Mouse (Mus musculus) hindbrain, embryonic 12.5 days (tissue): Measurements from ENCODE around the gene Ccdc184. TPM values are rescaled to one million over a fixed set of nuclear protein-coding genes. Genes with fewer than 3 reads are reported as not detected.

Experiments used
- ATAC-seq: fragments of 200-750 bp; cut with Nextera tagmentation; 2 replicates; pipeline ENCODE4 v1.8.0; 2017; ENCODE audit warnings: moderate TSS enrichment; ENCODE audit not compliant: low FRiP score
- H3K27ac ChIP-seq: fragments of 300-500 bp; sonication (generic); 2 replicates; pipeline ENCODE4 v1.5.1; 2016; ENCODE audit warnings: mild to moderate bottlenecking
- H3K27me3 ChIP-seq: fragments of 300-500 bp; sonication (generic); 2 replicates; pipeline ENCODE4 v1.6.1; 2016; ENCODE audit warnings: mild to moderate bottlenecking
- H3K36me3 ChIP-seq: fragments of 300-500 bp; sonication (generic); 2 replicates; pipeline ENCODE4 v1.6.1; 2016; ENCODE audit warnings: mild to moderate bottlenecking
- H3K4me1 ChIP-seq: fragments of 300-500 bp; sonication (generic); 2 replicates; pipeline ENCODE4 v1.6.1; 2016
- H3K4me2 ChIP-seq: fragments of 300-500 bp; sonication (generic); replicated peaks from 2 replicates; pipeline ENCODE4 v1.6.1; 2016; ENCODE audit warnings: mild to moderate bottlenecking
- H3K4me3 ChIP-seq: fragments of 300-500 bp; sonication (generic); 2 replicates; pipeline ENCODE4 v1.5.1; 2016; ENCODE audit warnings: mild to moderate bottlenecking
- H3K9ac ChIP-seq: fragments of 300-500 bp; sonication (generic); 2 replicates; pipeline ENCODE4 v1.6.1; 2016; ENCODE audit warnings: mild to moderate bottlenecking, moderate library complexity
- H3K9me3 ChIP-seq: fragments of 300-500 bp; sonication (generic); replicated peaks from 2 replicates; pipeline ENCODE4 v1.6.1; 2016; ENCODE audit warnings: mild to moderate bottlenecking
- WGBS: fragments of 180-500 bp; shearing (Covaris S2); methylation state at CpG from one replicate; pipeline ENCODE4 v1.1.7; 2016; 5-methylcytosine and 5-hydroxymethylcytosine counted together
- polyA plus RNA-seq: library from polyadenylated mRNA; unstranded; fragments of >200 nt; fragmentation: Nextera tagmentation; extraction: Ambion mirVana; gene quantifications from 2 replicates; pipeline ENCODE4 v1.2.1, GENCODE M21; 2016

Gene Ccdc184
- polyA plus RNA-seq, 1 experiment from 2014 or later: 24.7 TPM

DNA sequence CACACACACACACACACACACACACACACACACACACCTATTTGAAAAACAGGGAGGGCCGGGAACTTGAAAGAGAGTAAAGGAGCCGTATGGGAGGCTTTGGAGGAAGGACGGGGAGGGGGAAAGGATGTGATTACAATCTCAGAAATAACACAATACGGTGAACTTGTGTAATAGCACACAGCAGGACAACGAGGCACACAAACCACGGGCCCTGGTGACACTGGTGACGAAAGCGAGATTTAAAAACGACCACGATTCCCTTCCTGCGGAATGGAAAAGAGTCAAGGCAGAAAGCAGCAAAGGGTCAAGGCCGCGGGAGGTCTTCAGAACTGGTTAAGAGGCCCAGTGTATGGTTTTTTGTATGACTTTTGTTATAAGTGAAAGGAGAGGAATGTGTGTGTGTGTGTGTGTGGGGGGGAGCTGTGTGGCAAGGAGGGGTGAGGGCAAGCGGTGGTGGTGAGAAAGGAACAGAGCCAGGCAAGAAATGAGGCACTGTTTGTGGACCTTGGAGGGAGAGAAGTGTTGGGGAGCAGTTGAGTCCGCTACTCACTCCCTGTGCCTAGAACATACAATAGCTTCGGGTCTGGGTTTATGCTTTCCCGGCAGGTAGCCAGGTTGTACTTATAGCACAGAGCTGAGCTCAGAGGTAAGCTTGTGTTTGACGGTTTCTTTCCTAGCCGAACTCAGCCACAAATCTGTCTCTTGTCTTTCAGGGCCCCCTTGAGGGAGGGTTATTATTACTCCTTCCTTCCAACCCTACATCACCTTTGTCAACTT, 5.7 kb upstream of the Ccdc184 start:
- H3K4me2 ChIP-seq: no peak overlapping the region
- ATAC-seq: no peak
- H3K4me1 ChIP-seq: peaks cover 7% of the 10 kb centered on the region; the same call in 1 of the 2 replicates
- H3K36me3 ChIP-seq: no peaks in the 10 kb centered on the region
- 49% methylated on average over 19 of the region's 19 CpGs for WGBS
- H3K9me3 ChIP-seq: no peaks in the 10 kb centered on the region
- H3K4me3 ChIP-seq: no peak overlapping the region
- 0 out of 2 replicates have a peak, but pooled peaks cover 11% of the 10 kb centered on the region for H3K27me3 ChIP-seq
- no peak overlapping the region for H3K27ac ChIP-seq
- no peak overlapping the region for H3K9ac ChIP-seq

GRCm38 (mm10) chr15:98162561-98162960, 4.4 kb upstream of the Ccdc184 start:
- H3K4me2 ChIP-seq: no peak overlapping the region
- H3K9ac ChIP-seq: no peak overlapping the region
- WGBS: 83% methylated on average over 4 of the region's 4 CpGs
- H3K36me3 ChIP-seq: no peaks in the 10 kb centered on the region
- no peak overlapping the region for H3K4me3 ChIP-seq
- no peak overlapping the region for H3K27ac ChIP-seq
- H3K27me3 ChIP-seq: 0 out of 2 replicates have a peak, but pooled peaks cover 11% of the 10 kb centered on the region
- peaks cover 14% of the 10 kb centered on the region for H3K4me1 ChIP-seq
- no peaks in the 10 kb centered on the region for H3K9me3 ChIP-seq
- no peak for ATAC-seq

DNA sequence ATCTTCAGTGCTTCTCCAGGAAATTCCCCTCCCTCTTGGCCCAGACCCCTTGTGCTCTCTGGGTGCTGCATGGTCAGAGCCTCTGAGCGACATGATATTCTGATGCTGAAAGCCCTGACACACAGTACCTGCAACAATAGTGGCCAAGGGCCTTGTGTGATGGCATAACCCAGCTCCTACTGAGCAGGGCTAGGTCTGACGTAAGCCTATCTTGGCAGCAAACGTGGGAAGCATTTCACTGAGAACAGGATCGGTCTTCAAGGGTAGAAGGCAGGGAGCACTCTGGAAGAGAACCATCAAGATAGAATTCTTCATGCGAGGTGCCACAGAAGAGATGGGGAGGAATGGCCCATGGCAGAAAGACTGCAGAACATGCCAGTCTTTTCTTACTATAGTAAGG, 1.4 kb upstream of the Ccdc184 start, which contains the start of gene Asb8:
TSS of gene Asb8 (minus strand) at position 101 of the 400 bp plus-strand sequence.
- H3K36me3 ChIP-seq: no peaks in the 10 kb centered on the region
- peak within 1 kb of the TSS; percentile 94; the same call in 1 of the 2 replicates for H3K27ac ChIP-seq
- no peak within 1 kb of the TSS for H3K9ac ChIP-seq
- H3K27me3 ChIP-seq: peaks cover 36% of the 10 kb centered on the region
- 84% methylated on average over 5 of the region's 5 CpGs for WGBS
- H3K4me1 ChIP-seq: peaks cover 37% of the 10 kb centered on the region
- ATAC-seq: no peak
- H3K4me3 ChIP-seq: no peak within 1 kb of the TSS
- H3K4me2 ChIP-seq: no peak within 1 kb of the TSS; the same call in 1 of the 2 replicates
- H3K9me3 ChIP-seq: no peaks in the 10 kb centered on the region

DNA sequence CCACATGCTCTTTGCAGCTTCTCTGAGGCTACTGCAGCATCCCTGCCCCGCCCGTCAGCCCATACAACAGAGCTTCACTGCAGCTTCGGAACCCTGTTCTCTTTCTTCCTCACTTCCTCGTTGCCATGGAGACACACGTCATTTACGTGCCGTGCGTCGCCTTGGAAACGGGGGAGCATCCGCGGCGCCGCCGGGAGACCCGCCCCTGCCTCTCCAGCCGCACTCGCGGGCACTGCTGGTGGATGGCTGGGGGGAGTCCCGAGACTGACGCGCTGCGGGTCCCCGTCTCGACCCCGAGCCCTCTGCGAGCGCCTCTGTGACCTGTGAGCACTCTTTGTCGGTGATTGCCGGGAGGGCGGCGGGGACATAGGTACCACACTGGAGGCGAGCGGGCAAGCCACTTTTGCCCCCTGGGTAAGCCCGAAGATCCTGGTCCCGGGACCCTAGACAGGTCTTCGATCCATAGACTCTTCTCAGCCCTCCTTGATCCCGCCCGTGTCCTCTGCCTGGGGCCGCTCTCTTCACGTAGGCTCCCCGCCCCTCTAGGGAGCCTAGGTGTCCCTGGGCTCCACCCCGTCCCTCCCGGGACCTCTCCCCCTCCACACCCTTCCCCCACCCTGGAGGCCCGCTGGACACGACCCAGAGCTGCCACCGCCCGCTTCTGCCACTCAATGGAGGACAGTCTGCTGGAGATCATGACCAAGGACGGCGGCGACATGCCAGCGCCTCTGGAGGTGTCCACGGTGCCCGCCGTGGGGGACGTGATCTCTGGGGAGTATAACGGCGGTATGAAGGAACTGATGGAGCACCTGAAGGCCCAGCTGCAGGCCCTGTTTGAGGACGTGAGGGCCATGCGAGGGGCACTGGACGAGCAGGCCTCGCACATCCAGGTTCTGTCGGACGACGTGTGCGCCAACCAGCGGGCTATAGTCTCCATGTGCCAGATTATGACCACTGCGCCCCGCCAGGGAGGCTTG, 975 bp downstream of the Ccdc184 start:
- no peaks in the 10 kb centered on the region for H3K36me3 ChIP-seq
- peak overlapping the region; percentile 76 for H3K4me2 ChIP-seq
- H3K27me3 ChIP-seq: peaks cover 54% of the 10 kb centered on the region
- H3K4me3 ChIP-seq: peak overlapping the region; percentile 43
- peak overlapping the region; percentile 65 for H3K9ac ChIP-seq
- peak overlapping the region; percentile 94 for H3K27ac ChIP-seq
- H3K9me3 ChIP-seq: no peaks in the 10 kb centered on the region
- peaks cover 36% of the 10 kb centered on the region for H3K4me1 ChIP-seq
- WGBS: under 1% methylated on average over 69 of the region's 69 CpGs
- ATAC-seq: peak; percentile 93

DNA sequence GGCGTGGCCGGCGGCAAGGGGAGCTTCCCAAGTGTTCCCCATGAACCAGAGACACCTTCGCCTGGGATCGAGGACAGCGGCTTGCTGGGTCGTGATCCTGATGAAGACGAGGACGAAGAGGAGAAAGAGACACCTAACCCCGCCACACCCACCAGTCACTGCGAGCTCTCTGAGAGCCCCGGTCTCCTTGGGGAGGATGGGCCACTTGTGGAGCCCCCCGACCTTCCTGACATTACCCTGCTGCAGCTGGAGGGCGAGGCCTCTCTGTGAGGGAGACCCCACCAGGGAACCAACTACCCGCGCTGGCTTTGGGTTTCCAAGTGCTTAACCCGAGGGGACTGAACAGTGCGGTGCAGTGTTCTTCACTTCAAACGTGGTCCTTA, 1.7 kb downstream of the Ccdc184 start:
- Histone ChIP-seq H3K4me2 (peak overlapping the region; percentile 76), H3K9me3 (no peaks in the 10 kb centered on the region), H3K4me3 (peak overlapping the region; percentile 43), H3K27ac (no peak overlapping the region), H3K36me3 (no peaks in the 10 kb centered on the region), H3K4me1 (peaks cover 36% of the 10 kb centered on the region), H3K27me3 (peaks cover 55% of the 10 kb centered on the region), H3K9ac (peak overlapping the region; percentile 65)
- no peak for ATAC-seq
- WGBS: 3% methylated on average over 19 of the region's 19 CpGs

- Histone ChIP-seq H3K4me3 (peak overlapping the region; percentile 43), H3K4me1 (peaks cover 39% of the 10 kb centered on the region), H3K9me3 (no peaks in the 10 kb centered on the region), H3K27me3 (peaks cover 52% of the 10 kb centered on the region), H3K27ac (no peak overlapping the region), H3K9ac (no peak overlapping the region), H3K36me3 (no peaks in the 10 kb centered on the region), H3K4me2 (peak overlapping the region; percentile 76)
- ATAC-seq: no peak
- WGBS: 38% methylated on average over 7 of the region's 7 CpGs
These were observed 3.4 kb downstream of the Ccdc184 start for GRCm38 (mm10) chr15:98170365-98170764.

DNA sequence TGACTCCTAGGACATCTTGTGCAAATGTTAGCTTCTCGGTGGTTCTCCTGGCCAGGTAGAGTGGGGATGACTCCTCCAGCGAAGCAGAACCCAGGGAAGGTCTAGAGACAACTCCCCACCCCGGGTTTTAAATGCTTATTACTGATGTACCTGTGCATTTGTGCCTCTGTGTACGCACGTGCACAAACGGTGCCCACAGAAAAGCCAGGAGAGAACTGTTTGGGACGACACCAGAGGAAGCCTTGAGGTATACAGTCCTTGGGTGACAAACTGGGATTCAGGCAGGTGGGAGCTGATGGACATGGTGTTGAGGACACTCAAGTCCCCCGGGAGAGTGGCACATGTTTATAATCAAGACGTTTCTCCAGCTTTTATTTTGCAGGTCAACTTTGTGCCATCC, 4.0 kb downstream of the Ccdc184 start:
- Histone ChIP-seq H3K4me3 (no peak overlapping the region), H3K4me2 (peak overlapping the region; percentile 76), H3K27me3 (peaks cover 46% of the 10 kb centered on the region), H3K36me3 (no peaks in the 10 kb centered on the region), H3K9ac (no peak overlapping the region), H3K4me1 (peaks cover 39% of the 10 kb centered on the region), H3K9me3 (no peaks in the 10 kb centered on the region), H3K27ac (no peak overlapping the region)
- WGBS: 75% methylated on average over 9 of the region's 9 CpGs
- no peak for ATAC-seq

GRCm38 (mm10) chr15:98172113-98172512, 5.2 kb downstream of the Ccdc184 start:
- H3K9me3 ChIP-seq: no peaks in the 10 kb centered on the region
- no peak overlapping the region for H3K4me3 ChIP-seq
- H3K9ac ChIP-seq: no peak overlapping the region
- H3K36me3 ChIP-seq: no peaks in the 10 kb centered on the region
- no peak overlapping the region for H3K4me2 ChIP-seq
- no peak for ATAC-seq
- no peak overlapping the region for H3K27ac ChIP-seq
- H3K27me3 ChIP-seq: peaks cover 45% of the 10 kb centered on the region
- WGBS: 65% methylated on average over 5 of the region's 5 CpGs
- H3K4me1 ChIP-seq: peaks cover 32% of the 10 kb centered on the region

- no peak overlapping the region for H3K4me3 ChIP-seq
- H3K4me1 ChIP-seq: peaks cover 23% of the 10 kb centered on the region
- H3K4me2 ChIP-seq: no peak overlapping the region
- no peak for ATAC-seq
- peaks cover 35% of the 10 kb centered on the region for H3K27me3 ChIP-seq
- no peaks in the 10 kb centered on the region for H3K36me3 ChIP-seq
- H3K27ac ChIP-seq: no peak overlapping the region
- H3K9me3 ChIP-seq: no peaks in the 10 kb centered on the region
- H3K9ac ChIP-seq: no peak overlapping the region
- 41% methylated on average over 8 of the region's 8 CpGs for WGBS
These were observed 6.9 kb downstream of the Ccdc184 start for GRCm38 (mm10) chr15:98173821-98174220.

GRCm38 (mm10) chr15:98177320-98177719, 10.4 kb downstream of the Ccdc184 start:
- peaks cover 6% of the 10 kb centered on the region for H3K27me3 ChIP-seq
- no peak for ATAC-seq
- no peak overlapping the region for H3K4me3 ChIP-seq
- H3K4me2 ChIP-seq: no peak overlapping the region
- H3K9ac ChIP-seq: no peak overlapping the region
- 79% methylated on average over 3 of the region's 3 CpGs for WGBS
- peaks cover 9% of the 10 kb centered on the region for H3K4me1 ChIP-seq
- H3K36me3 ChIP-seq: no peaks in the 10 kb centered on the region
- no peaks in the 10 kb centered on the region for H3K9me3 ChIP-seq
- H3K27ac ChIP-seq: no peak overlapping the region

GRCm38 (mm10) chr15:98180567-98181131, 13.7 kb downstream of the Ccdc184 start:
- no peaks in the 10 kb centered on the region for H3K27me3 ChIP-seq
- H3K36me3 ChIP-seq: no peaks in the 10 kb centered on the region
- peak overlapping the region; percentile 66 for H3K4me2 ChIP-seq
- peaks cover 6% of the 10 kb centered on the region for H3K4me1 ChIP-seq
- no peaks in the 10 kb centered on the region for H3K9me3 ChIP-seq
- peak overlapping the region; percentile 49 for H3K9ac ChIP-seq
- WGBS: 3% methylated on average over 26 of the region's 26 CpGs
- no peak for ATAC-seq
- H3K27ac ChIP-seq: peak overlapping the region; percentile 79
- peak overlapping the region; percentile 50 for H3K4me3 ChIP-seq
